Mouse (Mus musculus) bone marrow, adult 2 months (tissue): Measurements from ENCODE around the gene Plcb4.

ENCODE experiments used
- CTCF ChIP-seq: fragments of 200-500 bp; IDR thresholded peaks from 2 replicates; pipeline ENCODE4 v1.5.1; 2011; ENCODE audit warnings: low read length, control low read depth; ENCODE audit not compliant: control insufficient read depth, insufficient read depth
- POLR2A ChIP-seq: fragments of 200-500 bp; IDR thresholded peaks from 2 replicates; pipeline ENCODE4 v1.6.1; 2011; ENCODE audit warnings: low read depth, mild to moderate bottlenecking, control low read depth, low read length, borderline replicate concordance; ENCODE audit not compliant: control insufficient read depth

GRCm38 (mm10) chr2:135676978-135677501 is 18.2 kb downstream of the Plcb4 start:
- no peak for TF ChIP-seq CTCF
- no peak for TF ChIP-seq POLR2A
